ENCODE assay signal across 14 mouse cellular contexts in genomic region chr8:58913640-58913968, GRCm38 (mm10). TPM values are rescaled to one million over a fixed set of nuclear protein-coding genes. Genes with fewer than 3 reads are reported as not detected.
DNase-seq lines count a peak whose midpoint lies in the region; ATAC-seq and TF ChIP-seq lines count a peak whose summit lies in the region.
"Had no signal": no experiment of that assay in that cellular context is flagged by ENCODE, and none has a peak within 500 bp of the region (broad histone marks: within the 10 kb centered on the region; RNA-seq: fewer than 3 reads in every experiment).

No protein-coding gene starts in this region.

- peak overlapping the region; percentile 61; the same call in 1 of the 2 replicates for H3K4me3 ChIP-seq in kidney, embryonic 15.5 days (replicated peaks)
- H3K4me3 ChIP-seq in hindbrain, embryonic 11.5 days (ENCODE audit: low read depth, low read length): no peak overlapping the region; the same call in 1 of the 2 replicates
- peak overlapping the region; percentile 70 for H3K4me3 ChIP-seq in midbrain, postnatal 0 days (ENCODE audit: low read depth, low read length)
- H3K4me3 ChIP-seq: erythroblast, embryonic 14.5 days had no signal

- H3K27ac ChIP-seq in kidney, embryonic 15.5 days: no peak overlapping the region
- no peak overlapping the region for H3K27ac ChIP-seq in hindbrain, embryonic 11.5 days (ENCODE audit: low read depth, low read length)
- H3K27ac ChIP-seq in midbrain, postnatal 0 days (ENCODE audit: low read depth, low read length): no peak overlapping the region
- H3K27ac ChIP-seq: limb, embryonic 12.5 days had no signal

- H3K27me3 ChIP-seq in kidney, embryonic 15.5 days: peaks cover 24% of the 10 kb centered on the region
- H3K27me3 ChIP-seq in hindbrain, embryonic 11.5 days (ENCODE audit: control insufficient read depth, insufficient read depth, low read length): peaks cover 3% of the 10 kb centered on the region; the same call in 1 of the 2 replicates
- H3K27me3 ChIP-seq in midbrain, postnatal 0 days (ENCODE audit: insufficient read depth, low read length): no peaks in the 10 kb centered on the region

- ATAC-seq in kidney, embryonic 15.5 days (replicated peaks; ENCODE audit: low FRiP score): peak; percentile 54; the same call in 1 of the 2 replicates
- no peak for ATAC-seq in hindbrain, embryonic 11.5 days (ENCODE audit: low FRiP score)
- ATAC-seq in midbrain, postnatal 0 days (ENCODE audit: low FRiP score): no peak
- no peak for ATAC-seq in megakaryocyte, adult 5-6 weeks (ENCODE audit: poor library complexity, severe bottlenecking)

- peak overlapping the region; percentile 97; the same call in 1 of the 2 replicates for H3K4me2 ChIP-seq in kidney, embryonic 15.5 days
- H3K4me2 ChIP-seq in hindbrain, embryonic 11.5 days (replicated peaks; ENCODE audit: low read depth, low read length): peak overlapping the region; percentile 93
- peak overlapping the region; percentile 81 for H3K4me2 ChIP-seq in midbrain, postnatal 0 days (ENCODE audit: low read depth, low read length, poor library complexity, severe bottlenecking)

- WGBS in kidney, embryonic 15.5 days: 70% methylated on average over 3 of the region's 3 CpGs
- 50% methylated on average over 2 of the region's 3 CpGs for WGBS in hindbrain, embryonic 11.5 days
- WGBS in midbrain, postnatal 0 days: 80% methylated on average over 2 of the region's 3 CpGs

- no peak for DNase-seq in kidney, adult 8-10 months
- DNase-seq in ZHBTc4 (ENCODE audit: low read depth, low spot score): peak; percentile 18
- no peak for DNase-seq in hindbrain, embryonic 11.5 days (ENCODE audit: low spot score)
- no peak for DNase-seq in midbrain, postnatal 0 days (ENCODE audit: low spot score)
- no peak for DNase-seq in thymus, postnatal 36 days
- DNase-seq in gastrocnemius, adult 18-20 months (ENCODE audit: low spot score): no peak
- DNase-seq: gastrocnemius, postnatal 36 days; lung, adult 2 months had no signal

- H3K9ac ChIP-seq in kidney, embryonic 15.5 days: no peak overlapping the region
- H3K9ac ChIP-seq in hindbrain, embryonic 11.5 days (ENCODE audit: low read depth, low read length): no peak overlapping the region
- H3K9ac ChIP-seq in midbrain, postnatal 0 days (replicated peaks; ENCODE audit: low read length, poor library complexity, severe bottlenecking): no peak overlapping the region

- TF ChIP-seq CTCF in midbrain, postnatal 0 days (IDR thresholded peaks at IDR 0.05): no peak

- H3K9me3 ChIP-seq in kidney, embryonic 15.5 days (replicated peaks): no peaks in the 10 kb centered on the region
- no peaks in the 10 kb centered on the region for H3K9me3 ChIP-seq in hindbrain, embryonic 11.5 days (ENCODE audit: control insufficient read depth, low read length)
- H3K9me3 ChIP-seq in midbrain, postnatal 0 days (ENCODE audit: low read length): no peaks in the 10 kb centered on the region
- H3K9me3 ChIP-seq: limb, embryonic 12.5 days had no signal

- no peaks in the 10 kb centered on the region for H3K36me3 ChIP-seq in kidney, embryonic 15.5 days
- no peaks in the 10 kb centered on the region for H3K36me3 ChIP-seq in hindbrain, embryonic 11.5 days (ENCODE audit: control insufficient read depth, insufficient read depth, low read length)
- no peaks in the 10 kb centered on the region for H3K36me3 ChIP-seq in midbrain, postnatal 0 days (ENCODE audit: insufficient read depth, low read length)
- H3K36me3 ChIP-seq: limb, embryonic 12.5 days had no signal

- peaks cover 16% of the 10 kb centered on the region for H3K4me1 ChIP-seq in kidney, embryonic 15.5 days
- no peaks in the 10 kb centered on the region for H3K4me1 ChIP-seq in hindbrain, embryonic 11.5 days (replicated peaks; ENCODE audit: control insufficient read depth, insufficient read depth, low read length)
- no peaks in the 10 kb centered on the region for H3K4me1 ChIP-seq in midbrain, postnatal 0 days (ENCODE audit: insufficient read depth, low read length)

RNA-seq across cellular contexts. Expression of gene Galntl6, which starts 1.2 kb away (rescaled TPM):
- polyA plus RNA-seq in kidney, embryonic 15.5 days (2015; fragmentation: Nextera tagmentation; extraction: Ambion mirVana): 1.5 and 1.7 TPM in 2 replicates
- polyA plus RNA-seq in hindbrain, embryonic 11.5 days (2014; fragmentation: Nextera tagmentation; extraction: Ambion mirVana): 0.66 and 1.1 TPM in 2 replicates
- total RNA-seq in midbrain, postnatal 0 days (2014; rRNA removed): 24.3 and 37.7 TPM in 2 replicates
- polyA plus RNA-seq in midbrain, postnatal 0 days (2015; fragmentation: Nextera tagmentation; extraction: Ambion mirVana): 17.5 and 17.9 TPM in 2 replicates
- total RNA-seq in gastrocnemius, adult 18-20 months (2021): not detected
- total RNA-seq in megakaryocyte, adult 5-6 weeks (2015): not detected in 2 replicates
- 0.22 TPM in 1 of 2 replicates, not detected in the other for total RNA-seq in megakaryocyte, adult 5-6 weeks (2017)
- total RNA-seq: gastrocnemius, postnatal 36 days had no signal
- polyA plus RNA-seq: C2C12; erythroblast, embryonic 14.5 days had no signal

RNA-seq across cellular contexts. Expression of gene BC030500, which starts 2.0 kb away (rescaled TPM):
- polyA plus RNA-seq in kidney, embryonic 15.5 days (2015; fragmentation: Nextera tagmentation; extraction: Ambion mirVana): 2.6 and 3.5 TPM in 2 replicates
- 1.4 and 1.7 TPM in 2 replicates for polyA plus RNA-seq in hindbrain, embryonic 11.5 days (2014; fragmentation: Nextera tagmentation; extraction: Ambion mirVana)
- total RNA-seq in midbrain, postnatal 0 days (2014; rRNA removed): 15.5 and 17.3 TPM in 2 replicates
- 14.6 and 16.9 TPM in 2 replicates for polyA plus RNA-seq in midbrain, postnatal 0 days (2015; fragmentation: Nextera tagmentation; extraction: Ambion mirVana)
- total RNA-seq in gastrocnemius, adult 18-20 months (2021): not detected
- not detected in 2 replicates for total RNA-seq in megakaryocyte, adult 5-6 weeks (2015)
- total RNA-seq in megakaryocyte, adult 5-6 weeks (2017): not detected in 2 replicates
- total RNA-seq: gastrocnemius, postnatal 36 days had no signal
- polyA plus RNA-seq: erythroblast, embryonic 14.5 days; heart, embryonic 16.5 days had no signal

Comparison
In these comparisons a context has a peak if more than half of its experiments do, and no peak if none do; other contexts are left out.
1. RNA of gene Galntl6, which starts 1.2 kb away (total RNA-seq): 24.3 to 37.7 TPM in midbrain, postnatal 0 days; 0.22 TPM in megakaryocyte, adult 5-6 weeks and not detected in gastrocnemius, adult 18-20 months; every median in the first group is over 10 times any median in the second.
2. RNA of gene BC030500, which starts 2.0 kb away (total RNA-seq): 15.5 to 17.3 TPM in midbrain, postnatal 0 days; not detected in gastrocnemius, adult 18-20 months and not detected in megakaryocyte, adult 5-6 weeks; every median in the first group is over 10 times any median in the second.
3. Peak in every context shown above with its lines, with median percentiles within 50 percentile points of each other: H3K4me2 ChIP-seq.